Mouse (Mus musculus): ENCODE results near the gene Adcyap1r1. TPM values are rescaled to one million over a fixed set of nuclear protein-coding genes. Genes with fewer than 3 reads are reported as not detected.

Gene Adcyap1r1
- 100 to 1,000 TPM; 108 to 116 TPM for total RNA-seq (2021)

DNA sequence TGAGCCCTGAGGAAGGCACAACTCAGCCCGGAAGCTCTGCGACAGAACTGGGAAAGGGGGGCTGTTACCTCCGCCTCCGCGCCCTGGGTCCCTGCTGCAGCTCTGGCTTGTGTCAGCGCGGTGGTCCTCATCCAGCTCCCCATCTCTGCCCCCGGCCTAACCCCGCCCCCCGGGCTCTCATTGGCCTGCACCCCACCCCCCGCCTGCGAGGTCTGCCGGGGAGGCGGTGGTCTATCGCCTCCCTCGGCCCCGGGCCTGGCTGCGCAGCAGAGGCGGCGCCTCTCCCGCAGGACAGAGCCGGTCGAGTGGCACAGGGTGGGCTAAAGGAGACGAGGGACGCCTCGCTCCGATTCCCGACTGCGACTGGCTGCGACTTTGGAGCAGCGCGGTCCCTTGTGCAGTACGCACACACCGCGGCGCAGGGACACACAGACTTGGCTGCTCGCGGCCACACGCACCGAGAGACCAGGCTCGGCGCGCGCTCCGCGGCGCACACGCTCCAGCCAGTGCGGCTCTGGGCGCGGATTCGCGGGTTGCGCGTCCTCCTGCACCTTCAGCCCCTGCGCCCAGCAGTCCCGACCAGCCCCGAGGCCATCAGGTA is at the start of gene Adcyap1r1:
Gene Adcyap1r1, plus strand, starts transcription at position 208 of the 601 bp plus-strand sequence.
- intact Hi-C loops (cut with DNase I), result loop anchor here (2.0 kb wide), 1 partner anchor 55 kb away; no protein-coding TSS in a partner anchor
- DNase-seq (ENCODE audit: low spot score in 2 of 2), result peak; percentile 68 to 74

DNA sequence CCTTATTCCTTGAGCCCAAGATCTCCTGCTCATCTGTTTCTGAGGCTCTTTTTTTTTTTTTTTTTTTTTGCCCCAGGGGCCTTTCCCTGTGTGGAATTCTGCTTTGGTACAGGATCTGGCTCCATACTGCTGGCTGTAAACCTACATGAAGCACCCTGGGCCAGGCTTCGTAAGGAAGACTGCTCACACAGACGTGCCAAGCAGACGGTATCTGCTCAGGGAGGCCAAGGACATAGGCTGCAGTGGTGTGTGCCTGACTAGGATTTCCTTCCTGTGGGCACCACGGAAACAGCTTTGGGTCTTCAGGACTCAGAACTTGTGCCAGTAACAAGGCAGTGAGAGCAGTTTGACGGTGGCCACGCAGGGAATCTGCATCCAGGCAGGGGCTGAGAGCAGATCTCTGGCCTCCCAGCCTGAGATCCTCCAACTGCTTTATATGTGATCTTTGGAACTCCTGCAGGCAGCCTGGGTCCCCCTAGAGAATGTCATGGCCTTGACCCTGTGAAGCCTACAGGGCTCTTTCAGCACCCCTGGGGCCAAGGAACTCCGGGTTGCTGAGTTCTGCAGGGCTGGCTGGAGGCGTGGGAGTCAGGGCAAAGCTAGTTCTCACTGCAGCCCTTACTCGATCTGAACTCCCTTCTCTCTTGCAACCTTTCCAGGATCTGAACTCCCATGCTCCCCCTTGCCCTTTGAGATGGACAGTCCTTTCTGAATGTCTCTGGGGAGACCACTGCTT is 49.6 kb upstream of the Adcyap1r1 start:
- intact Hi-C loops (cut with DNase I), result no loop called here
- no peak for DNase-seq (ENCODE audit: low spot score in 2 of 2)

- intact Hi-C loops (cut with DNase I), result no loop called here
- no peak for DNase-seq (ENCODE audit: low spot score in 2 of 2)
Measured at GRCm38 (mm10) chr6:55403411-55404309, 48.1 kb upstream of the Adcyap1r1 start.

DNA sequence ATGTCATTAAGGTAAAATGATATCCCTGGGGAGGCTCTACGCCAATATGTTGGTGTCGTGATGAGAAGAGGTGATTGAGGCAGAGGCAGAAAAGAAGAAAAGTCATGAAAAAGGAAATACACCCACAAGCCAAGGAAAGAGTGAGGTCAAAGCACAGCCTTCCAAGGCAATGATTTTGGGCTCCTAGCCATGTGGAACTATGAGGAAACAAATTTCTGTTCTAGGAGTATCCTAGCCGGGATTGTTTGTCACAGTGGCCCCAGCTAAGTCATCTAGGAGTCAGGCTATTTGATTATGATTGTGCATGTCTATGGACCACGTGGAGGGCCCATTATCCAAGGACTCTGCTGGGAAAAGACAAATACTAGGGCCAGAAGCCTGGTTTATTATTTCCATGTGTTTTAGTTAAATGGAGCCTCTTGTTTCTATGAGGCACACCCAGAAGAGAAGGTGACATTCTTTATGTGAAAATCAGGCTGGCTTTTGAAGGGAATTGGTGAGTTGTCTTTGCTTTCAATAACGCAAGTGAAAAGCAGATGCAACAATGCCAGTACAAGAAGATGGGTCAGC is 47.3 kb upstream of the Adcyap1r1 start:
- no peak for DNase-seq (ENCODE audit: low spot score in 2 of 2)
- intact Hi-C loops (cut with DNase I), result no loop called here

DNA sequence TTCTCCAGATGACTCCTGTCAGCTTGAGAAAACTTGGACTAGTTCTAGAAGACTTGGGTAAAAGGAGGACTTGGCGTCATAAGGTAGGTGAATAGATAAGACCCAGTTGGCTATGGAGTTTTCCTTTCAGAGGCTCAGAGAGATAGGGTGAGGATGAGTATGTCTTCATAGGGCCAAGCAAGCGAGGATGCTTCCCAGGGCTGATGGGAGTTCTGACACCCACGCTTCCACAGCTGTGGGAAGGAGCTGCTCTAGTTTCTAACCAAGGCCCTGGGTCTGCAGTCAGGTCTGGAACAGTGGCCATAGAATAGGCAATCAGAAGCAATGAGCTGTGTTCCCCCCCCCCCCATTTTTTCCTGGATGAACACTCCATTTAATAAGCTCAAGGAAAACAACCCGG is 44.4 kb upstream of the Adcyap1r1 start:
- no peak for DNase-seq (ENCODE audit: low spot score in 2 of 2)
- intact Hi-C loops (cut with DNase I), result no loop called here

DNA sequence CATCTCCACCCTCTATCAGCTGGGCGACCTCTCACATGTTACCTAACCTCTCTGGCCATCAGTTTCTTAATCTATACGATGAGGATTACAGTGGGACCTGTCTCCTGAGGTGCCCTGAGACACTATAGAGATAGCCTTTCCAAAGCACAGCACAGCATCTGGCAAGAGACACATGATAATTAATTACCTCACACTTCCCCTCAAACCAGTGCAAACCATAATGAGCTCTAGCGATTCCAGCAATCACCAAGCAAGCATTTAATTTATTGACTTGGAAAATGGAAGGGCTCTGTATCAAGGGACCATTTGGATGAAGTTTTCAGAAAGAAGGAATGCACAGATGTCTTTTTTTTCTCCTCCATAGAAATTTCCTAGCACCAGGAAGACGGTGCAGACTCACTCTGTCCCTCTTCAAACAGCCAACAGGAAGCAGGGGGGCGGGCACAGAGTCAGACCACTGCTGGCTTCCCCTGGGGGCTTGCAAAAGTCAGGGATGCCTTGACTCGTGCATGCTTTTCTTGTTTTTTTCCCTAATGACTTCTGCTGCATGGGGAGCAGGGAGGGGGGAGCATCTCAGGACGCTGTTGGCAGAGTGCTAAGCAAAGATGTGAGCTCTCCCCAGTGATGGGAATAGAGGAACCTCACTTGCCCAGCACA is 41.5 kb upstream of the Adcyap1r1 start:
- intact Hi-C loops (cut with DNase I), result no loop called here

DNA sequence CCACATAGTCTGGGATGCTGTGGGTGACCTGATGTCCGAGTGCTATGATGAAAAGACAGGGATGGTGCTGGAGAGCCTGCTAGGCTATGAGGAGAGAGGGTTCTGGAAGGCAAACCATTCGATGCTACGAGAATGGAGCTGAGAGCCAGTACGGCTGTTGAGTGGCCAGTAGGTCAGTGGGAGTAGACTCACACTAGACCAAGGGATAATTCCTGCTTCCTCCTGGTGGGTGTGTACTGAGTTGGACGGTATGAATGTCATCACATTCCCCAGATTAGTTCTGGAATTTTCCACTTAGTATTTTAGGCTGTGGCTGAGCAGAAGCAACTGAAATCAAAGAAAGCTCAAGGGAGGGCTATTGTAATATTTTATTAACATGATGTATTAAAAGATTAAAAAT is 40.8 kb upstream of the Adcyap1r1 start:
- intact Hi-C loops (cut with DNase I), result no loop called here

More for the DNA sequence above, 41.5 kb upstream of the Adcyap1r1 start:
- no peak for DNase-seq (ENCODE audit: low spot score in 2 of 2)

GRCm38 (mm10) chr6:55416202-55416601 is 35.6 kb upstream of the Adcyap1r1 start:
- DNase-seq (ENCODE audit: low spot score in 2 of 2), result peak; percentile 48 to 53
- intact Hi-C loops (cut with DNase I), result no loop called here

More for the DNA sequence above, 40.8 kb upstream of the Adcyap1r1 start:
- no peak for DNase-seq (ENCODE audit: low spot score in 2 of 2)

GRCm38 (mm10) chr6:55418746-55419410 is 32.9 kb upstream of the Adcyap1r1 start:
- DNase-seq (ENCODE audit: low spot score in 2 of 2), result no peak
- intact Hi-C loops (cut with DNase I), result no loop called here

GRCm38 (mm10) chr6:55420411-55420810 is 31.4 kb upstream of the Adcyap1r1 start:
- intact Hi-C loops (cut with DNase I), result no loop called here
- DNase-seq (ENCODE audit: low spot score in 2 of 2), result no peak

DNA sequence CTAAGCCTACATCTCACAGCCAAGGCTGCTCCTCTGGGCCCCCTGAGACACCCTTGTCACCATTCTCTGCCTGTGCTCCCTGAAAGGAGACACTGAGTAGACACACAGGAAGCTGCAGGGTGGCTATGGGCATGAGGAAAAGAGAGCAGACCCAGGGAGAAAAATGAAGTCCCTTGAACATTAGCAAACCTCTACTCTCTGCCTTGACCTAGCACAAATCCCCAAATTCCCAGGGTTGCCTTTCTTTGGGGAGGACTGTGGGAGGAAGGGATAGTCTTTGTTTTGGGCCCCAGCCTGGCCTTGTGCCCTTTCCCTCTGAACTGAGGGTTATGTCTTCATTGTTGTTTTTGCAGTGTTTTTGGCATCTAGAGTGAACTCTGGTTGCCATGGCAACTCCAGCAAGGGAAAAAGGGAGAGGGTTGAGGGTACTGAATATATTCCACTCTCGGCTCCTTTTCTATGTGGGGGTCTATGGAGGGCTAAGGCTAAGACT is 30.9 kb upstream of the Adcyap1r1 start:
- peak in 1 of 2 experiments; percentile 29 for DNase-seq (ENCODE audit: low spot score in 2 of 2)
- intact Hi-C loops (cut with DNase I), result no loop called here

DNA sequence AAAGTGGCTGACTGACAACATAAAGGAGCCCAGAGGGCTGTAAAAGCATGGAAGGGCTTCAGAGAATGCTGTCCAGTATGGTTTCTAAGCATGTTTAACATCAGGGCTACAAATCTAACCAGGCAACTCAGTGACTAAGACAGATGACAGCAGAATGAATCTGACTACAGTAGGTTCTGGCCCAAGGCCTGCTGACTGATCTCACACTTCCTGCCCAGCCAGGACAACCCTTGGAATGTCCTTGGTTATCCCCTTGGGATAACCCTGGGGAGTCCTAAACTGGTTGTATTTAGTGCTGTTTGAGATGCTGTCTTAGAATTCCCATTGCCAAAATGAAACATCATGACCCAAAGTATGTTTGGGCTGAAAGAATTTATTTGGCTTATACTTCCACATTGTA is 19.7 kb upstream of the Adcyap1r1 start:
- DNase-seq (ENCODE audit: low spot score in 2 of 2), result no peak
- intact Hi-C loops (cut with DNase I), result no loop called here

- DNase-seq (ENCODE audit: low spot score in 2 of 2), result peak; percentile 40 to 69
- intact Hi-C loops (cut with DNase I), result no loop called here
Measured at GRCm38 (mm10) chr6:55434360-55434759, 17.4 kb upstream of the Adcyap1r1 start.

DNA sequence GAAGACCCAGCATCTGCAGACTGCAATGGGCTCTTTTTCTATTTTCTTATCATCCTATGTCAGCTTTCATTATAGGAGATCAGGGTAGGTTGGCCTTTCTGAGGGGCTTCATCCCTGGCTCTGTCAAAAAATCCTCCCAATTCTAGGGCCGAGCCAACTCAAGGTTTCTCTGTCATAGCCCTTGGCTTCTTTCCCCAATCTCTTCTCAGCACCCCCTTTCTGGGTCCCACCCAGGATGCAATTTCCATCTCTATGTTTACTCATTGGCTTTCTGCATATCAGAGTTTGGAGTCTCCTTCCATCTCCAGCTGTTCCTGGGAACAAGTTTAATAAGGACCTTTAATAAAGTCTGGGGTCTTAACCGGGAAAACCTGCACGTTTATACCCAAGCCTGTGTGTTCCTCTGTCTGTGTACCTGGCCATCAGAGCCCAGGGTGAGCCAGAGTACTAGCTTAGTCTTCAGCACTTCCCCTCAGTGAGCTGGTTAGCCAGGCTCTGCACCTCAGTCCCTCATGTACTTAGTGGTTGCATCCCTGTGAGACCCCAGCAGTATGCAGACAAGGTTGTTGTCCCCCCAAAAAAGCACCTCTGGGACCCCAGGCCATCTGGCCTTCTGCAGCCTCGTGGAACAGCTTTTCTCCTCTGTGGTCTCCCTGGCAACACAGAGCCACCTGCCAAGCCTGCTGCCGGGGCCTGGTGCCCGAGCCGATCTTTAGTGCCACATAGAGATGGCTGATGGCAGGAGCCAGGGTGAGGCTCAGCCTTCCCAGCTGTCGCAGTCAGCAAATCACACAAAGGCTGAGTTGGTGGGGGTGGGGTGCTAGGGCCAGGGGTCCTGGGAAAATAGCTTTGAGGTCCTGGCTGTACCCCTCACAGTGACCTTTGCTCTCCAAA is 16.3 kb upstream of the Adcyap1r1 start:
- intact Hi-C loops (cut with DNase I), result no loop called here
- peak in 1 of 2 experiments; percentile 45 for DNase-seq (ENCODE audit: low spot score in 2 of 2)

DNA sequence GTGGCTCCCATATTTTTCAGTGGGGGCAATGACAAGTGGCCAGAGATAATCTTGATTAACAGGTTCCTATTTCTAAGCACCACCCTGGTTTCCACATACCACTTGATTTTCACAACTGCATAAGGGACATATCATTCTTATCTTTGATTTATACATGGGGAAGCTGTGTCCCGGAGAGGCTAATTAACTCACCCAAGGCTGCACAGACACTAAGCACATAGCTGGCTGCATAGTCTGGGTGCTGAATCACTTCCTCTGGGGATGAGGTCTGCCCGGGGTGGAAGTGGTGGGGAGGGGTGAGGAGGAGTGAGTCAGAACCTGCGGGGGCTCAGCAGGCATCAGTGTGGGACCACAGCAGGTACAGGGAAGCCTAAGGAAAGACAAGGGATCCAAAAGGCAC is 13.9 kb upstream of the Adcyap1r1 start:
- intact Hi-C loops (cut with DNase I), result no loop called here
- no peak for DNase-seq (ENCODE audit: low spot score in 2 of 2)

DNA sequence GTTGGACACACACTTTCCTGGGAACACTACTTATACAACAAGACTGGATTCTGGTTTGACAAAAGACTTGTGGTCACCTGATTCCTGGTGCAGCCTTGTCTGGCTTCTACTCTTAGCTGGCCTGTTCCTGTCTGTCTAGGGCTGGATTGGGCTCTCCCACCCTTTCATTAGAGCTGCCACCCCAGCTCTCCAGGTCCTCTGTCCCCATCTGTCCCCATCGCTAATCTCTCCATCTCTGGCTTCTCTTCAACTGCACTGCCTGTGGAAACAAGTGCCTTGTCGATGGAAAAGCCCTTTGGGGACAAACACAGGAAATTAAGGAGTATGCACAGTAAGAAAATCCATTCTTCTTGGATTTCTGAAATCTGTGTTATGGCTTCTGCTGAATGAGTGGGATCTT is 12.9 kb upstream of the Adcyap1r1 start:
- intact Hi-C loops (cut with DNase I), result no loop called here
- no peak for DNase-seq (ENCODE audit: low spot score in 2 of 2)

GRCm38 (mm10) chr6:55443927-55444688 is 7.7 kb upstream of the Adcyap1r1 start:
- DNase-seq (ENCODE audit: low spot score in 2 of 2), result peak in 1 of 2 experiments; percentile 71
- intact Hi-C loops (cut with DNase I), result no loop called here
